Mouse (Mus musculus): ENCODE measurements around the gene Smagp.
"Not testable (repeated sequence)": the region's sequence is repeated elsewhere in the genome, so short reads cannot be mapped to it uniquely, and the experiment has no call there.

Smagp gene

GRCm38 (mm10) chr15:100627287-100627686, 9.5 kb downstream of the Smagp start:
- no peak for DNase-seq (ENCODE audit: low spot score in 2 of 2)

- no peak for DNase-seq (ENCODE audit: low spot score in 2 of 2)
These were observed 12.3 kb downstream of the Smagp start for GRCm38 (mm10) chr15:100624435-100624834.

- DNase-seq (ENCODE audit: low spot score in 2 of 2), result no peak
These were observed 13.0 kb downstream of the Smagp start for GRCm38 (mm10) chr15:100623754-100624153.

- DNase-seq (ENCODE audit: low spot score in 2 of 2), result no peak
These were observed 14.6 kb downstream of the Smagp start for GRCm38 (mm10) chr15:100622164-100622563.

- not testable (repeated sequence) for DNase-seq (ENCODE audit: low spot score in 2 of 2)
These were observed 15.1 kb downstream of the Smagp start for GRCm38 (mm10) chr15:100621671-100622070.

- DNase-seq (ENCODE audit: low spot score in 2 of 2), result no peak
These were observed 17.5 kb downstream of the Smagp start for GRCm38 (mm10) chr15:100619200-100619599.

- no peak for DNase-seq (ENCODE audit: low spot score in 2 of 2)
These were observed 20.5 kb downstream of the Smagp start for GRCm38 (mm10) chr15:100616221-100616620.

- DNase-seq (ENCODE audit: low spot score in 2 of 2), result peak; percentile 76 to 82
These were observed 20.9 kb downstream of the Smagp start for GRCm38 (mm10) chr15:100615825-100616220.

- peak; percentile 99 for DNase-seq (ENCODE audit: low spot score in 2 of 2)
These were observed 21.5 kb downstream of the Smagp start, which contains the start of gene Dazap2 for GRCm38 (mm10) chr15:100614996-100615824. TSS of gene Dazap2 (plus strand) at chr15:100615349.

- DNase-seq (ENCODE audit: low spot score in 2 of 2), result no peak
These were observed 22.3 kb downstream of the Smagp start for GRCm38 (mm10) chr15:100614218-100614995.

- peak; percentile 53 to 68 for DNase-seq (ENCODE audit: low spot score in 2 of 2)
These were observed 23.2 kb downstream of the Smagp start for GRCm38 (mm10) chr15:100613584-100613983.

GRCm38 (mm10) chr15:100612432-100612831, 24.3 kb downstream of the Smagp start:
- peak in 1 of 2 experiments; percentile 49 for DNase-seq (ENCODE audit: low spot score in 2 of 2)

- no peak for DNase-seq (ENCODE audit: low spot score in 2 of 2)
These were observed 24.8 kb downstream of the Smagp start for GRCm38 (mm10) chr15:100611951-100612350.

GRCm38 (mm10) chr15:100606677-100607076, 30.1 kb downstream of the Smagp start:
- not testable (repeated sequence) for DNase-seq (ENCODE audit: low spot score in 2 of 2)

GRCm38 (mm10) chr15:100601669-100602068, 35.1 kb downstream of the Smagp start:
- no peak for DNase-seq (ENCODE audit: low spot score in 2 of 2)

GRCm38 (mm10) chr15:100600696-100601272, 36.0 kb downstream of the Smagp start:
- DNase-seq (ENCODE audit: low spot score in 2 of 2), result no peak

- DNase-seq (ENCODE audit: low spot score in 2 of 2), result peak; percentile 37 to 61
These were observed 36.6 kb downstream of the Smagp start for GRCm38 (mm10) chr15:100600047-100600695.

GRCm38 (mm10) chr15:100599276-100600046, 37.3 kb downstream of the Smagp start, which contains the start of gene Pou6f1:
TSS of gene Pou6f1 (minus strand) at chr15:100599984.
- no peak for DNase-seq (ENCODE audit: low spot score in 2 of 2)

GRCm38 (mm10) chr15:100598883-100599275, 37.9 kb downstream of the Smagp start:
- no peak for DNase-seq (ENCODE audit: low spot score in 2 of 2)

GRCm38 (mm10) chr15:100598287-100598882, 38.4 kb downstream of the Smagp start:
- DNase-seq (ENCODE audit: low spot score in 2 of 2), result no peak
